Mouse (Mus musculus) olfactory bulb, adult 2 months (tissue): ENCODE results near the gene Zmiz2. TPM values are rescaled to one million over a fixed set of nuclear protein-coding genes. Genes with fewer than 3 reads are reported as not detected.

Experiments
- H3K27ac ChIP-seq: fragments of 200-500 bp; 2 replicates; pipeline ENCODE4 v1.5.1; 2012; ENCODE audit warnings: low read depth, low read length; ENCODE audit not compliant: insufficient read depth
- H3K4me1 ChIP-seq: fragments of 200-500 bp; 2 replicates; pipeline ENCODE4 v1.6.1; 2012; ENCODE audit warnings: low read length; ENCODE audit not compliant: control insufficient read depth, insufficient read depth
- H3K4me3 ChIP-seq: fragments of 200-500 bp; 2 replicates; pipeline ENCODE4 v1.5.1; 2012; ENCODE audit warnings: mild to moderate bottlenecking, low read depth, low read length, moderate library complexity; ENCODE audit not compliant: insufficient read depth
- CTCF ChIP-seq: fragments of 200-500 bp; IDR thresholded peaks from 2 replicates; pipeline ENCODE4 v1.5.1; 2012; ENCODE audit warnings: low read depth, mild to moderate bottlenecking, low read length, moderate library complexity; ENCODE audit not compliant: insufficient read depth
- POLR2A ChIP-seq: fragments of 200-500 bp; IDR thresholded peaks from 2 replicates; pipeline ENCODE4 v1.6.1; 2012; ENCODE audit warnings: mild to moderate bottlenecking, low read depth, low read length, moderate library complexity; ENCODE audit not compliant: insufficient read depth
- WGBS: fragments of 180-500 bp; shearing (Covaris S2); methylation state at CpG from one replicate; pipeline ENCODE4 v1.1.7; 2018; 5-methylcytosine and 5-hydroxymethylcytosine counted together
- polyA plus RNA-seq: library from polyadenylated mRNA; stranded (reverse); fragments of >200 nt; gene quantifications from 2 replicates; pipeline ENCODE4 v1.2.4, GENCODE M21; 2012; ENCODE audit warnings: low replicate concordance; ENCODE audit not compliant: missing spikeins, insufficient read depth, insufficient read length

The Zmiz2 gene
- not detected in 2 replicates for polyA plus RNA-seq

- Histone ChIP-seq H3K27ac (peak within 1 kb of the TSS; percentile 92), H3K4me3 (peak within 1 kb of the TSS; percentile 92), H3K4me1 (peaks cover 22% of the 10 kb centered on the region)
- TF ChIP-seq POLR2A (peak; percentile 50; the same call in 1 of the 2 replicates), CTCF (no peak)
- WGBS, result 8% methylated on average over 60 of the region's 60 CpGs
Observed at GRCm38 (mm10) chr11:6388726-6389413, at the start of gene Zmiz2. Gene Zmiz2, plus strand, starts transcription at chr11:6389074.

- TF ChIP-seq CTCF, result no peak
- WGBS, result 97% methylated on average over 4 of the region's 4 CpGs
- no peaks in the 10 kb centered on the region for H3K4me1 ChIP-seq
Observed at GRCm38 (mm10) chr11:6345956-6346355, 42.9 kb upstream of the Zmiz2 start.

GRCm38 (mm10) chr11:6346966-6347365 lies 41.9 kb upstream of the Zmiz2 start:
- WGBS, result 93% methylated on average over 7 of the region's 7 CpGs

More at GRCm38 (mm10) chr11:6345956-6346355, 42.9 kb upstream of the Zmiz2 start:
- no peak overlapping the region for H3K27ac ChIP-seq
- H3K4me3 ChIP-seq, result no peak overlapping the region

GRCm38 (mm10) chr11:6348681-6349200 lies 40.1 kb upstream of the Zmiz2 start:
- 79% methylated on average over 11 of the region's 11 CpGs for WGBS
- H3K4me3 ChIP-seq, result no peak overlapping the region
- TF ChIP-seq CTCF, result no peak
- no peak for TF ChIP-seq POLR2A
- H3K4me1 ChIP-seq, result no peaks in the 10 kb centered on the region
- no peak overlapping the region for H3K27ac ChIP-seq

More at GRCm38 (mm10) chr11:6346966-6347365, 41.9 kb upstream of the Zmiz2 start:
- Histone ChIP-seq H3K27ac (no peak overlapping the region), H3K4me1 (no peaks in the 10 kb centered on the region), H3K4me3 (no peak overlapping the region)
- TF ChIP-seq CTCF (no peak), POLR2A (no peak)

GRCm38 (mm10) chr11:6349586-6349985 lies 39.3 kb upstream of the Zmiz2 start:
- no peak overlapping the region for H3K27ac ChIP-seq
- no peak overlapping the region for H3K4me3 ChIP-seq
- TF ChIP-seq CTCF (no peak), POLR2A (no peak)
- 92% methylated on average over 5 of the region's 5 CpGs for WGBS
- no peaks in the 10 kb centered on the region for H3K4me1 ChIP-seq

GRCm38 (mm10) chr11:6355106-6355505 lies 33.8 kb upstream of the Zmiz2 start:
- no peak overlapping the region for H3K27ac ChIP-seq
- no peaks in the 10 kb centered on the region for H3K4me1 ChIP-seq
- TF ChIP-seq POLR2A (no peak), CTCF (no peak)
- WGBS, result 84% methylated on average over 4 of the region's 4 CpGs
- H3K4me3 ChIP-seq, result no peak overlapping the region

- no peak for TF ChIP-seq POLR2A
- TF ChIP-seq CTCF, result no peak
- Histone ChIP-seq H3K27ac (no peak overlapping the region), H3K4me3 (no peak overlapping the region), H3K4me1 (0 out of 2 replicates have a peak, but pooled peaks cover 2% of the 10 kb centered on the region)
- WGBS, result 86% methylated on average over 9 of the region's 9 CpGs
Observed at GRCm38 (mm10) chr11:6364581-6365275, 24.1 kb upstream of the Zmiz2 start.

GRCm38 (mm10) chr11:6365885-6366284 lies 23.0 kb upstream of the Zmiz2 start:
- H3K27ac ChIP-seq, result no peak overlapping the region
- 0 out of 2 replicates have a peak, but pooled peaks cover 2% of the 10 kb centered on the region for H3K4me1 ChIP-seq
- 13% methylated on average over 11 of the region's 11 CpGs for whole genome bisulfite sequencing
- TF ChIP-seq CTCF (peak; percentile 86), POLR2A (no peak)
- H3K4me3 ChIP-seq, result no peak overlapping the region

GRCm38 (mm10) chr11:6366434-6366833 lies 22.4 kb upstream of the Zmiz2 start:
- H3K4me1 ChIP-seq, result peaks cover 6% of the 10 kb centered on the region
- WGBS, result 88% methylated on average over 6 of the region's 6 CpGs
- H3K27ac ChIP-seq, result no peak overlapping the region
- TF ChIP-seq CTCF, result no peak
- TF ChIP-seq POLR2A, result no peak
- H3K4me3 ChIP-seq, result no peak overlapping the region
